Mouse (Mus musculus): ENCODE data around the gene Cpsf6.

DNA sequence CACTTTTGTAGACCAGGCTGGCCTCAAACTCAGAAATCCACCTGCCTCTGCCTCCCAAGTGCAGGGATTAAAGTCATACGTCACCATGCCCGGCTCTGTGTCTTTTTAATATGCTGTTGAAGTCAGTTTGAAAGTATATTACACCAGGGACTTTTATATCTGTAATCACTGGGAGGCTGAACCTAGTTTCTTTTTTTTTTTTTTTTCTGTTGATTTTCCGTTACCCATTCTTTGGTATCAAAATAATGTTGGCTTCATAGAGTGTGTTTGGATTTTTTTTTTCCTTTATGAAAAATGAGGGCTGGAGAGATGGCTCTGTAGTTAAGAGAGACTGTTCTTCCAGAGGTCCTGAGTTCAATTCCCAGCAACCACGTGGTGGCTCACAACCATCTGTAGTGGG, 5.6 kb upstream of the Cpsf6 start:
- TF ChIP-seq CTCF (IDR thresholded peaks at IDR 0.05; ENCODE audit: borderline replicate concordance, insufficient read depth, low read length) (no peak), POLR2A (IDR thresholded peaks at IDR 0.05; ENCODE audit: low read depth, low read length) (no peak)
